Mouse (Mus musculus): ENCODE data around the gene Snhg11. TPM values are rescaled to one million over a fixed set of nuclear protein-coding genes. Genes with fewer than 3 reads are reported as not detected.
"Not testable (repeated sequence)": the region's sequence is repeated elsewhere in the genome, so short reads cannot be mapped to it uniquely, and the experiment has no call there.

Snhg11 gene
- polyA plus RNA-seq, 1 experiment, result 35.3 TPM

DNA sequence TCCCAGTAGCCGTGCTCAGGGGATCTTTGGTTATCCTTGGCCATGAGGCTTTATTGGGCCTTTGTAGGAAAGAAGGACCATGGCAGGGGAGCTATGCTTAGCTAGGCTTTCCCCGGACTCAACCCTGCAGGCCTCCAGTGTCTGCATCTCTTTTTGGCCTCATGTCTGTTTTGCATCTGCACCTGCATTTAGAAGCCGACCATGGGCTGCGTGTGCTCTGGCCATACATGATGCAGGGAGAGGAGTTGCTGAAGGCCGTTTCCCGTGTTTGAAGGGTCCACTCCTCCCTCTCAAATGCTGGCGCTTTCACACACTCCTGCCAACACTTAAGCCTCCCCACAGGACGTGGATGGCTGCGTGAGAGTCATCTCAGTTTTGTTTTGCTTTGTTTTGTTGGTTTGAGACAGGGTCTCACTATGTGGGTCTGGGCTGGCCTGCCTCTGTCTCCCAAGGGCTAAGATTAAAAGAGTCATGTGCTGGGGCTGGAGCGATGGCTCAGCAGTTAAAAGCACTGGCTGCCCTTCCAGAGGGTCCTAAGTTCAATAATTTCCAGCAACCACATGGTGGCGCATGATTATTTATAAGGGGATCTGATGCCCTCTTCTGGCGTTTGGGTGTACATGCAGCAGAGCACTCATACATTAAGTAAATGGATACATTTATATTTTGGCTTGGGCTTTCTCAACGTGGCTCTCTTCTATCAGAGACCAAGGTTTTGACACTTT lies 4.1 kb downstream of the Snhg11 start:
- DNase-seq, result peak; percentile 84
- Histone ChIP-seq H3K27ac (ENCODE audit: insufficient read depth, low read depth, low read length) (peak overlapping the region; percentile 39; the same call in 1 of the 2 replicates), H3K36me3 (ENCODE audit: control insufficient read depth, insufficient read depth, low read length) (no peaks in the 10 kb centered on the region), H3K4me1 (ENCODE audit: control insufficient read depth, insufficient read depth, low read length) (peaks cover 4% of the 10 kb centered on the region; the same call in 1 of the 2 replicates), H3K27me3 (replicated peaks; ENCODE audit: control insufficient read depth, insufficient read depth, low read length) (no peaks in the 10 kb centered on the region), H3K4me3 (ENCODE audit: insufficient read depth, low read depth, low read length) (no peak overlapping the region)
- WGBS, result 36% methylated on average over 13 of the region's 13 CpGs
- TF ChIP-seq CTCF (conservative IDR thresholded peaks at IDR 0.05; ENCODE audit: insufficient read depth, insufficient read length, low read depth, low read length), result peak; percentile 77
- no peak for TF ChIP-seq POLR2A (IDR thresholded peaks at IDR 0.05; ENCODE audit: low read depth, low read length)

DNA sequence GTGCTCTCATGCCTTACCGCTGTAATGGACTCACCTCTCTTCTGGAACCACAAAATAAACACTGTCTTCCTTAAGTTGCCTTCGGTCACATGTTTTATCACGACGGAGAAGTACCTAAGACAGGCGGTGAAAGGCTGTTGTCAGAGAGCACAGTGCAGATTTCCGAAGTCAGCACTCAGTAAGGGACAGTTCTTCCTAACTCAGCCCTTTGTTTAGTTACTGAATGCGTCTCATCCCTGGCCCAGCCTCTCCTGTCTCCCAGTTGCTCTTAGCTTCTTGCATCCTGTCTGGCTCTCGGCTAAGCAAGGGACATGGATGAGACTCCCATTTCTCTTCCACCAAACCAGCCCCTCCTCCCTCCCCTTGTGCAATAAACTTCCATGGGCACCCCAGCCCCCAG lies 10.6 kb downstream of the Snhg11 start:
- TF ChIP-seq CTCF (conservative IDR thresholded peaks at IDR 0.05; ENCODE audit: insufficient read depth, insufficient read length, low read depth, low read length) (no peak), POLR2A (IDR thresholded peaks at IDR 0.05; ENCODE audit: low read depth, low read length) (no peak)
- Histone ChIP-seq H3K27ac (ENCODE audit: insufficient read depth, low read depth, low read length) (no peak overlapping the region), H3K4me3 (ENCODE audit: insufficient read depth, low read depth, low read length) (no peak overlapping the region), H3K4me1 (ENCODE audit: control insufficient read depth, insufficient read depth, low read length) (0 out of 2 replicates have a peak, but pooled peaks cover 3% of the 10 kb centered on the region), H3K27me3 (replicated peaks; ENCODE audit: control insufficient read depth, insufficient read depth, low read length) (no peaks in the 10 kb centered on the region), H3K36me3 (ENCODE audit: control insufficient read depth, insufficient read depth, low read length) (no peaks in the 10 kb centered on the region)
- no peak for DNase-seq
- 36% methylated on average over 8 of the region's 8 CpGs for WGBS

DNA sequence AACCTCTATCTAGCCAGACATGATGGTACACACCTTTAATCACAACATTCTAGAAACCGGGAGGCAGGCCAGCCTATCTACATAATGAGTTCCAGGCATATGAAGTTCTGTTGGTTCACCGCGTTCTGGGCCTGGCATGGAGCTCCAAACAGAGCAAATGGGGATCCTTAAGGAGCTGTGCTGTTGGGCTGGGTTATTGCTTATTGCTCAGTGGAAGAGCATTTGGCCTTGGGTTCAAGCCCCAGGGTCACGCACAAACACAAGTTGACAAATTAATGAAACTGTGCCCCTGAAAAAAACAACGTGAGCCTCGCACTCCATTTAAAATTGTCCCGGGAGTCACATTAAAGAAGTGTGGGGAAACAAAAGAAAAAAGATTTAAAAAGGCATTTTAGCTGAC lies 14.0 kb downstream of the Snhg11 start:
- Histone ChIP-seq H3K4me3 (ENCODE audit: insufficient read depth, low read depth, low read length) (no peak overlapping the region), H3K27me3 (replicated peaks; ENCODE audit: control insufficient read depth, insufficient read depth, low read length) (no peaks in the 10 kb centered on the region)
- WGBS, result 84% methylated on average over 7 of the region's 7 CpGs

DNA sequence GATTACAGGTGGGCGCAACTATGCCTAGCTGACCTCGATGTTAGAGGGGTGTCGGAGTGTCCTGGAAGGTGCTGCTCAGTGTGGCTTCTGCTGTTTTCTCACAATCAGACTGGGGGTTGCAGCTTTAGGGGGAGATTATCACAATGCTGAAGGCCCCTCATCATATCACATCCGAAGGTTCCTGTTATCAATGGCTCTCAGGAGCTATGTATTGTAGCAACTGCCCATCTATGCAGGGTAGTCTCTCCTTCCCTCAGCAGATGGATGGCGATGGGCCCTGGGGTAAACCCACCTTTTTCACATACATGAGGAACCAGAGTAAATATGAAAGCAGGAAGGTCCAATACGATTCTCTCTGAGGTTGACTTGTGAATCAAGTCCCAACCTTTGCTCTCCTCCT lies 20.9 kb downstream of the Snhg11 start:
- WGBS, result 88% methylated on average over 6 of the region's 6 CpGs
- no peak overlapping the region for H3K4me3 ChIP-seq (ENCODE audit: insufficient read depth, low read depth, low read length)
- H3K27me3 ChIP-seq (replicated peaks; ENCODE audit: control insufficient read depth, insufficient read depth, low read length), result no peaks in the 10 kb centered on the region
- no peaks in the 10 kb centered on the region for H3K36me3 ChIP-seq (ENCODE audit: control insufficient read depth, insufficient read depth, low read length)
- TF ChIP-seq POLR2A (IDR thresholded peaks at IDR 0.05; ENCODE audit: low read depth, low read length), result no peak
- TF ChIP-seq CTCF (conservative IDR thresholded peaks at IDR 0.05; ENCODE audit: insufficient read depth, insufficient read length, low read depth, low read length), result no peak
- H3K4me1 ChIP-seq (ENCODE audit: control insufficient read depth, insufficient read depth, low read length), result no peaks in the 10 kb centered on the region
- no peak overlapping the region for H3K27ac ChIP-seq (ENCODE audit: insufficient read depth, low read depth, low read length)
- DNase-seq, result no peak

More for the DNA sequence above, 14.0 kb downstream of the Snhg11 start:
- H3K4me1 ChIP-seq (ENCODE audit: control insufficient read depth, insufficient read depth, low read length), result 0 out of 2 replicates have a peak, but pooled peaks cover 3% of the 10 kb centered on the region
- no peak overlapping the region for H3K27ac ChIP-seq (ENCODE audit: insufficient read depth, low read depth, low read length)
- TF ChIP-seq CTCF (conservative IDR thresholded peaks at IDR 0.05; ENCODE audit: insufficient read depth, insufficient read length, low read depth, low read length) (no peak), POLR2A (IDR thresholded peaks at IDR 0.05; ENCODE audit: low read depth, low read length) (no peak)
- DNase-seq, result no peak
- no peaks in the 10 kb centered on the region for H3K36me3 ChIP-seq (ENCODE audit: control insufficient read depth, insufficient read depth, low read length)

DNA sequence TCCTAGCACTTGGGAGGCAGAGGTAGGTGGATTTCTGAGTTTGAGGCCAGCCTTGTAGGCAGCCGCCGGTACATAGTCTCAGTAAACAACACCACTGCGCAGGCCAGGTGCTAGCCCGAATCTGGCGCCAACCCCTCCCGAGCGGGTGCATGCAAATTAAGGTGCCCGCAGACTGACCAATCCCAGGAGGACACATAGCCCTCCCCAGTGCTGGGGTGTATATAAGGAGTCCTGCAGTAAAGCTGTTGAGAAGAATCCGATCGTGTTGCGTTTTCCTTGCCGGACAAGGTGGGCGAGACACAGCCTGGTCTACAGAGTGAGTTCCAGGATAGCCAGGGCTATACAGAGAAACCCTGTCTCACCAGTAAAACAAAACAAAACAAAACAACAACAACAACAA lies 21.7 kb downstream of the Snhg11 start:
- not testable (repeated sequence) for H3K36me3 ChIP-seq (ENCODE audit: control insufficient read depth, insufficient read depth, low read length); H3K4me3 ChIP-seq (ENCODE audit: insufficient read depth, low read depth, low read length)
- 65% methylated on average over 13 of the region's 13 CpGs for WGBS

DNA sequence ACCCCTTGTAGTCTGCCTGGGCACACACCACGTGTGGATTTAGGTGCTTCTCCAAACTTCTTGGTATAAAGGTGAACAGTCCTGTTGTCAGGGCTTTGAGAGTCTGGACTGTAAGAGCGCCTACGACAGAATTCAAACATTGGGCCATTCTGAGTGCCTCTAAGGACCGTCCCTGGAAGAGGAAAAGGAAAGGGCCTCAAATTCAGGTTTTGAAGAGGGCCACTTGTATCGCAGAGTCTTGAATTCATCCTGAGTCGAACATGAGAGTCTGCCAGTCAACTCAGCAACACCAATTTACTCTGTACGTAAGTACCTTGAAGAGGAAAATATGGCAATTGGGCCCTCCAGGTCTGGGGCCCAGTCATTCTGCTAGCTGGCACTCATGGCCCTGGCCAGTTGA lies 27.5 kb downstream of the Snhg11 start:
- no peak for DNase-seq
- Histone ChIP-seq H3K4me3 (ENCODE audit: insufficient read depth, low read depth, low read length) (no peak overlapping the region), H3K27ac (ENCODE audit: insufficient read depth, low read depth, low read length) (no peak overlapping the region), H3K4me1 (ENCODE audit: control insufficient read depth, insufficient read depth, low read length) (no peaks in the 10 kb centered on the region), H3K36me3 (ENCODE audit: control insufficient read depth, insufficient read depth, low read length) (no peaks in the 10 kb centered on the region), H3K27me3 (replicated peaks; ENCODE audit: control insufficient read depth, insufficient read depth, low read length) (no peaks in the 10 kb centered on the region)
- no peak for TF ChIP-seq POLR2A (IDR thresholded peaks at IDR 0.05; ENCODE audit: low read depth, low read length)
- TF ChIP-seq CTCF (conservative IDR thresholded peaks at IDR 0.05; ENCODE audit: insufficient read depth, insufficient read length, low read depth, low read length), result no peak
- WGBS, result 85% methylated on average over 7 of the region's 7 CpGs

More for the DNA sequence above, 21.7 kb downstream of the Snhg11 start:
- H3K27me3 ChIP-seq (replicated peaks; ENCODE audit: control insufficient read depth, insufficient read depth, low read length); DNase-seq; H3K27ac ChIP-seq (ENCODE audit: insufficient read depth, low read depth, low read length); H3K4me1 ChIP-seq (ENCODE audit: control insufficient read depth, insufficient read depth, low read length): not testable (repeated sequence)

DNA sequence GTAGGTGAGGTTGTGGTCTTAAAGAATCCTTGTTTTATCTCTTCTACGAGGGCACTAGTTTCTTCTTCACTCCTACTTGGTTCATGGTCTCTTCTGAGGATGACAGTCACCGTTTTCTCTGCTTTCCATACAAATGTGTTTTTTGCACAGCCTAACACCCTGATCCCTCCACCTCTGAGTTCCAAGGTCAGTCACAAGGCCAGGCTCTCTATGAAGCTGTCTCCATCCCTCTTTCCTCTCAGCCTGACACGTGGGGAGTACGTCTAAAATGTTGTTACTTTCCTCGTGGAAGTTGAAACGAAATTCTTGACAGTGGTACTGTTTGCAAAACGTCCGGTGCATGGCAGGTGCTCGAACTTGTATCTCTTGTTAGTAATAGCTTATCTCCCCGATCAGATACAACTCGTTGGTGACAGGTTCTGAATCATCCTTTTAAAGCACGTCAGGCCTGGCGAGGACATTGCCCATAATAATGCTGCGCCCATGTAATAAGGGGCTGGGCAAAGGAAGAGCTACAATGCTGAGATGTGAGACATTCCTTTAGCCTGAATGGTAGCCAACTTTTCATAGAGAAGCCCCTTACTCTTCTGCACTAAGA lies 33.7 kb downstream of the Snhg11 start:
- no peak for TF ChIP-seq CTCF (conservative IDR thresholded peaks at IDR 0.05; ENCODE audit: insufficient read depth, insufficient read length, low read depth, low read length)
- TF ChIP-seq POLR2A (IDR thresholded peaks at IDR 0.05; ENCODE audit: low read depth, low read length), result no peak
- 24% methylated on average over 14 of the region's 14 CpGs for WGBS
- Histone ChIP-seq H3K27ac (ENCODE audit: insufficient read depth, low read depth, low read length) (no peak overlapping the region), H3K36me3 (ENCODE audit: control insufficient read depth, insufficient read depth, low read length) (no peaks in the 10 kb centered on the region), H3K4me3 (ENCODE audit: insufficient read depth, low read depth, low read length) (peak overlapping the region; percentile 34), H3K4me1 (ENCODE audit: control insufficient read depth, insufficient read depth, low read length) (peaks cover 10% of the 10 kb centered on the region; the same call in 1 of the 2 replicates), H3K27me3 (replicated peaks; ENCODE audit: control insufficient read depth, insufficient read depth, low read length) (no peaks in the 10 kb centered on the region)
- DNase-seq, result no peak
